Mouse (Mus musculus): ENCODE results near the gene Myo19.

Gene Myo19

GRCm38 (mm10) chr11:84947206-84947605 is 67.3 kb downstream of the Myo19 start:
- no peak for DNase-seq (ENCODE audit: low spot score)

DNA sequence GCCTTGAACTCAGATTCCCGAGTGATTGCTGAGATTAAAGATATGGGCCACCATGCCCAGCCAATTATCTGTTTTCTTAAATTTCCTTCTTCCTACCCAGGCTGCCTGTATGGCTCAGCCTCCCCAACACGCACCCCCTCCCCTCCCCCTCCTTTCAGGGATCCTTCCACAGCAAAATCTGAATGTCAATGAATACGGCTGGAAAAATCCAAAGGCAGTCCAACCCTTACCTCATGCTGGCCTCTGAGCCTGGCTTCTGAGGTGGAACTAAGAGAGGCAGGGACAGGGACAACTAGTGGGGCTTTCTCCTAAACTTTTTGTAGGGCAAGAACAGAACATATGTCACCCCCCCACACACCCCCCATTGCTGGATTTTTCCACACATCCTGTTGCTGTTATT is 68.2 kb downstream of the Myo19 start:
- no peak for DNase-seq (ENCODE audit: low spot score)

GRCm38 (mm10) chr11:84948526-84948925 is 68.6 kb downstream of the Myo19 start:
- DNase-seq (ENCODE audit: low spot score), result no peak

- no peak for DNase-seq (ENCODE audit: low spot score)
These were observed 72.7 kb downstream of the Myo19 start for GRCm38 (mm10) chr11:84952611-84953010.

DNA sequence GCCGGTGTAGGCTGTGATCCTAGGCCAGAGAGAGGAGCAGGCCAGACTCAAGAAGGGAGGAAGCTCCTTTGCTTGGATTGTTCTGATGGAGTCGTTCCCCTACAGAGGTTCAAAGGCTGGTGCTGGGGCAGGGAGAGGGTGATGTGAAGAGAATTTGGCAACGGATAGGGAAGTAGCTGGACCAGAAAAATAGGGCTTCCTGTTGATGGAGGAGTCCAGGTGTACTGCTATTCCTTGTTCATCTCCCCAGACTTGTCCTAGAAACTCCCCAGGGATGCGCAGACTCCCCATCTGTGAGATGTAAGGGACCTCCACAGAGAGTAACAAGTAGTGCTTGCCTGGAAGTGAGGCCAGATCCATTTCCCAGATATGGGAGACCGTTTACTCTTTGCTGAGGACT is 76.5 kb downstream of the Myo19 start:
- no peak for DNase-seq (ENCODE audit: low spot score)

DNA sequence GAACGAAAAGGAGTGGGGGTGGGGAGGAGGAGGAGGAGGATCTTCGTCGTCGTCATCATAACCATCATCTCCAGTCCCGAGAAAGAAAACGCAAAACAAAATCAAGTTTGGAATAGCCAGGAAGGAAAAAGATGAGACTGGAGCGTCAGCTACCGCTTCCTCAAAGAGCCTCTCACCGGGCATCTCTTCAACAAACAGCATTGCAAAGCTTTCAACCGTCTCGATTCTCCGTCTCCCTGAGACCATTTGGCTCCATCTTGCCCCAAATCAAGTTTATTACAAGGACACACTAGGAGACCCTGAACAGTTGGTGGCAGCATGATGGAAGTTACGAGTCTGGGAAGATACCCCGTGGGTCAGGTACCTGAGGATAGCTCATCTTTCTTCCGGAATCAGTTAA is 77.2 kb downstream of the Myo19 start:
- DNase-seq (ENCODE audit: low spot score), result no peak

GRCm38 (mm10) chr11:84957591-84958270 is 77.8 kb downstream of the Myo19 start, which contains the start of gene Car4:
Gene Car4 (plus strand): TSS chr11:84957786.
- peak; percentile 24 for DNase-seq (ENCODE audit: low spot score)

GRCm38 (mm10) chr11:84958271-84958630 is 78.3 kb downstream of the Myo19 start:
- no peak for DNase-seq (ENCODE audit: low spot score)

DNA sequence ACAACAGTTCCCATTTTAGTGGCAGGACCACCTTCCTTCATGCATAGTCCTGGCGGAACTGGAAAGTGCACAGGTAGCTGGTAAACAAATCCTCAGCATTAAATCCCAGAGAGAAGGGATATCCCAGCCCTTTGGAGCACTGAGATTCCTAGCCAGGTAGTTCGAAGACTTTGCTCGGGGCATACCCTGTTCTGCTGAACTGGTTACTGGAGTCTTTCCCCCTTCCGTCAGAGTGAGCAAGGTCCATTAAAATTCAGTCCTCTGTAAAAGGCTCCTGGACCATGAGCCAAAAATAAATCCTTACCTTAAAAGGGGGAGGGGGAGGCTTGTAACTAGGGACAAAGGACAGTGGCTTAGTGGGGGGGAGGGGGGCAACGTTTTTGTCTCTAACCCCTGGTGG is 79.2 kb downstream of the Myo19 start:
- DNase-seq (ENCODE audit: low spot score), result no peak

DNA sequence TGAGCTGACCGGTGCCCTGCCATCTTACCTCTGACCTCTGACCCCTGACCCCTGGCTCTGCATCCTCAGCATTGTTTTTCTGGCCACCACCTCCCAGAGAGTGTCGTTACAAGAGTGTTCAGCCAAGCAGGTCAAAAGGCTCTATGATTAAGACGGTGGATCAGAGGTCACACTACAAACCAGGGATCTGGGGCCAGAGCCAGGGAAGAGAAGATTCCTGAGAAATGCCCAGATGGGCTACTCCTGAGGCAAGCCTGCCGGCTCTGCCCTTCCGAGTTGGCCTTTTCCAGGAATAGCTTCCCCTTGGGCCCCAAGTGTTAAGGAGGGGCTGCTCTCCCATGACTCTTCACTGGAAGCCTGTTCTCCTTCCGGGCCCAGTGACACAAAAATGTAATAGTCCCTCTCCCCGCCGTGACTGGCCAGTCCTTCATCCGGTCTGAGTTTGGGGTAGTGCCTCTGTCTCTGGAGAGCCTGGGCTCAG is 79.8 kb downstream of the Myo19 start:
- DNase-seq (ENCODE audit: low spot score), result no peak

DNA sequence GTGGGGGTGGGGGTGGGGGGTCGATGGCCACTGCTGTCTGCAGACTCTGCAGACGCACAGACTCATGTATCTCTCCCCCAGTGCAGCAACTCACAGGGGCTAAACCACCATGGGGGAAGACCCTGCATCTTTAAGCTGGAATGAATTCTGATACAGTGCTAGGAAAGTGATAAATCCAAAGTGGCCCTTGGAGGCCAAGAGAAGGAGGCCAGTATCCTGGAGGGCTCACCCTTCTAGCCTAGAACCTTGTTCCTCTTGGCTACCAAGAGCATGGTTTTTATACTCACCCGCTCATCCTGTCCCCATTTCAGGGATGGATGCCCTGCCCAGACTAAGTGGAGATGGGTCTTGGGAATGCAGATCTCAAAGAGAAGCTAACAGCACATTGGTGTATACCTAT is 80.3 kb downstream of the Myo19 start:
- no peak for DNase-seq (ENCODE audit: low spot score)

GRCm38 (mm10) chr11:84960780-84961179 is 80.8 kb downstream of the Myo19 start:
- DNase-seq (ENCODE audit: low spot score), result no peak

Data from layer of hippocampus, adult 11-12 months (tissue).